Mouse (Mus musculus) heart, postnatal 0 days (tissue): ENCODE results near the gene Olfr8. TPM values are rescaled to one million over a fixed set of nuclear protein-coding genes. Genes with fewer than 3 reads are reported as not detected.
"Not testable (repeated sequence)": the region's sequence is repeated elsewhere in the genome, so short reads cannot be mapped to it uniquely, and the experiment has no call there.

Experiments used
- ATAC-seq: fragments of 200-750 bp; cut with Nextera tagmentation; 2 replicates; pipeline ENCODE4 v1.8.0; 2017; ENCODE audit warnings: low read depth, moderate number of reproducible peaks, moderate library complexity; ENCODE audit not compliant: insufficient read depth
- DNase-seq: peaks from one replicate; pipeline ENCODE4 v3.0.0-alpha.2; 2016; ENCODE audit warnings: low spot score
- H3K27ac ChIP-seq: fragments of 300-500 bp; sonication (generic); 2 replicates; pipeline ENCODE4 v1.5.1; 2014; ENCODE audit warnings: low read depth, mild to moderate bottlenecking
- H3K27me3 ChIP-seq: fragments of 300-500 bp; sonication (generic); 2 replicates; pipeline ENCODE4 v1.6.1; 2014; ENCODE audit warnings: low read length, mixed read lengths; ENCODE audit not compliant: control insufficient read depth, insufficient read depth
- H3K36me3 ChIP-seq: fragments of 300-500 bp; sonication (generic); replicated peaks from 2 replicates; pipeline ENCODE4 v1.6.1; 2014; ENCODE audit warnings: low read length, mixed read lengths; ENCODE audit not compliant: control insufficient read depth, insufficient read depth
- H3K4me1 ChIP-seq: fragments of 300-500 bp; sonication (generic); 2 replicates; pipeline ENCODE4 v1.6.1; 2014; ENCODE audit warnings: antibody characterized with exemption; ENCODE audit not compliant: control insufficient read depth, insufficient read depth
- H3K4me2 ChIP-seq: fragments of 300-500 bp; sonication (generic); 2 replicates; pipeline ENCODE4 v1.6.1; 2014; ENCODE audit warnings: low read depth, mild to moderate bottlenecking, low read length, moderate library complexity
- H3K4me3 ChIP-seq: fragments of 300-500 bp; sonication (generic); 2 replicates; pipeline ENCODE4 v1.5.1; 2014; ENCODE audit warnings: low read depth, low read length
- H3K9ac ChIP-seq: fragments of 300-500 bp; sonication (generic); replicated peaks from 2 replicates; pipeline ENCODE4 v1.6.1; 2014; ENCODE audit warnings: low read depth, low read length, mixed read lengths
- H3K9me3 ChIP-seq: fragments of 300-500 bp; sonication (generic); replicated peaks from 2 replicates; pipeline ENCODE4 v1.6.1; 2016; ENCODE audit warnings: low read length; ENCODE audit not compliant: control insufficient read depth
- CTCF ChIP-seq: IDR thresholded peaks from 2 replicates; pipeline ENCODE4 v1.5.1; 2016; ENCODE audit warnings: antibody characterized with exemption, control low read depth, low read depth
- EP300 ChIP-seq: IDR thresholded peaks from 2 replicates; pipeline ENCODE4 v1.6.1; 2016; ENCODE audit warnings: antibody characterized with exemption, low read depth
- WGBS: fragments of 180-500 bp; shearing (Covaris S2); extraction: QIAGEN DNeasy Blood & Tissue Kit; methylation state at CpG from one replicate; pipeline ENCODE4 v1.1.7; 2014; 5-methylcytosine and 5-hydroxymethylcytosine counted together
- polyA plus RNA-seq: library from polyadenylated mRNA; unstranded; fragments of >200 nt; fragmentation: Nextera tagmentation; extraction: Ambion mirVana; gene quantifications from 2 replicates; pipeline ENCODE4 v1.2.1, GENCODE M21; 2015
- total RNA-seq: library from RNA; depleted of rRNA; stranded (reverse); fragments of >200 nt; gene quantifications from 2 replicates; pipeline ENCODE4 v1.2.3, GENCODE M21; 2014; ENCODE audit warnings: low replicate concordance; rRNA removed

Olfr8 gene
- total RNA-seq (not detected in 2 replicates), polyA plus RNA-seq (not detected in 2 replicates)

- H3K9me3 ChIP-seq, H3K4me3 ChIP-seq, DNase-seq, H3K36me3 ChIP-seq, ATAC-seq, H3K9ac ChIP-seq, H3K27ac ChIP-seq, H3K27me3 ChIP-seq, H3K4me2 ChIP-seq, H3K4me1 ChIP-seq: not testable (repeated sequence)
- 73% methylated on average over 1 of the region's 1 CpGs for WGBS
These were observed at the start of gene Olfr8 for GRCm38 (mm10) chr10:78950336-78950735. Gene Olfr8 (plus strand): TSS chr10:78950636.

DNA sequence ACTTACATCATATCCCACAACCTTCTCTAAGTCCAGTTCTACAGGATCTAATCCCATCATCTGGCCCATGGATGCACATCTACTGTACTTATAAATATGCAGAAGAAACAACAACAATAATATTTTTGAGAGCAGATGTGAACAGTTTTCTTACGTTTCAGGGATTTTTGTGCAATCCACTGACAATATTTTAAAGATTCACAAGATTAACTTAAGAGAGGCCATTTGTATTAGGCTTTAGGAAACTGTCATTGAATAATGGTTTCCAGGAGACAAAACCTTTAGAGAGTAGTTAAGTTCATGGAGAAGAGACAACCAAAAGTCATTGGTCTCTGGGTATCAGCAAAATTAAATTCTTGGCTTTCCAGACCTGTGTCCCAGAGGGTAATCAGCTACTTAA, 37.6 kb upstream of the Olfr8 start, which contains the start of gene Olfr1354:
TSS of gene Olfr1354 (plus strand) at position 301 of the 400 bp plus-strand sequence.
- not testable (repeated sequence) for H3K9me3 ChIP-seq, H3K36me3 ChIP-seq, H3K4me3 ChIP-seq, H3K27me3 ChIP-seq, H3K27ac ChIP-seq, DNase-seq, H3K4me1 ChIP-seq, H3K9ac ChIP-seq, H3K4me2 ChIP-seq, ATAC-seq
- 71% methylated on average over 1 of the region's 1 CpGs for WGBS

- not testable (repeated sequence) for H3K4me3 ChIP-seq, H3K9ac ChIP-seq, DNase-seq, H3K27ac ChIP-seq, H3K4me1 ChIP-seq, H3K36me3 ChIP-seq, H3K9me3 ChIP-seq, H3K4me2 ChIP-seq, ATAC-seq, H3K27me3 ChIP-seq
These were observed 12.6 kb downstream of the Olfr8 start, which contains the start of gene Olfr1353 for GRCm38 (mm10) chr10:78963009-78963408. Gene Olfr1353 (plus strand): TSS chr10:78963309.

- H3K9ac ChIP-seq = no peak within 1 kb of the TSS
- ATAC-seq (no peak), DNase-seq (no peak)
- TF ChIP-seq CTCF (no peak), EP300 (no peak)
- H3K4me3 ChIP-seq = no peak within 1 kb of the TSS
- no peak within 1 kb of the TSS for H3K27ac ChIP-seq
- H3K4me1 ChIP-seq = no peaks in the 10 kb centered on the region
- H3K27me3 ChIP-seq = no peaks in the 10 kb centered on the region
- no peaks in the 10 kb centered on the region for H3K9me3 ChIP-seq
- H3K36me3 ChIP-seq = no peaks in the 10 kb centered on the region
- no peak within 1 kb of the TSS for H3K4me2 ChIP-seq
These were observed 30.3 kb downstream of the Olfr8 start, which contains the start of gene Olfr1352 for GRCm38 (mm10) chr10:78980750-78981149. Gene Olfr1352 (plus strand): TSS chr10:78981050.

Other genes starting within 250 kb of the Olfr8 start
- gene Casp14, start 232.3 kb upstream of the Olfr8 start, total RNA-seq = not detected in 2 replicates
- not detected in 2 replicates for gene Casp14, start 232.3 kb upstream of the Olfr8 start, polyA plus RNA-seq
- not detected in 2 replicates for gene Ccdc105, start 197.6 kb upstream of the Olfr8 start, total RNA-seq
- gene Ccdc105, start 197.6 kb upstream of the Olfr8 start, polyA plus RNA-seq = not detected in 2 replicates
- gene Slc1a6, start 170.1 kb upstream of the Olfr8 start, total RNA-seq = 0.42 TPM in 1 of 2 replicates, not detected in the other
- gene Slc1a6, start 170.1 kb upstream of the Olfr8 start, polyA plus RNA-seq = 0.16 and 0.25 TPM in 2 replicates
- not detected in 2 replicates for gene Olfr1356, start 98.5 kb upstream of the Olfr8 start, total RNA-seq
- gene Olfr1356, start 98.5 kb upstream of the Olfr8 start, polyA plus RNA-seq = not detected in 2 replicates
- not detected in 2 replicates for gene Olfr1355, start 75.1 kb upstream of the Olfr8 start, total RNA-seq
- gene Olfr1355, start 75.1 kb upstream of the Olfr8 start, polyA plus RNA-seq = not detected in 2 replicates
- not detected in 2 replicates for gene Olfr1354, start 37.5 kb upstream of the Olfr8 start, total RNA-seq
- gene Olfr1354, start 37.5 kb upstream of the Olfr8 start, polyA plus RNA-seq = not detected in 2 replicates
- not detected in 2 replicates for gene Olfr1353, start 12.7 kb downstream of the Olfr8 start, total RNA-seq
- not detected in 2 replicates for gene Olfr1353, start 12.7 kb downstream of the Olfr8 start, polyA plus RNA-seq
- gene Olfr1352, start 30.4 kb downstream of the Olfr8 start, total RNA-seq = not detected in 2 replicates
- gene Olfr1352, start 30.4 kb downstream of the Olfr8 start, polyA plus RNA-seq = not detected in 2 replicates
- not detected in 2 replicates for gene Olfr1351, start 61.8 kb downstream of the Olfr8 start, total RNA-seq
- not detected in 2 replicates for gene Olfr1351, start 61.8 kb downstream of the Olfr8 start, polyA plus RNA-seq
- gene Olfr57, start 78.1 kb downstream of the Olfr8 start, total RNA-seq = not detected in 2 replicates
- gene Olfr57, start 78.1 kb downstream of the Olfr8 start, polyA plus RNA-seq = not detected in 2 replicates
- 7.7 and 10.9 TPM in 2 replicates for gene 2610008E11Rik, start 147.0 kb downstream of the Olfr8 start, total RNA-seq
- gene 2610008E11Rik, start 147.0 kb downstream of the Olfr8 start, polyA plus RNA-seq = 13.0 and 14.0 TPM in 2 replicates
- not detected in 2 replicates for gene Vmn2r80, start 198.1 kb downstream of the Olfr8 start, total RNA-seq
- not detected in 2 replicates for gene Vmn2r80, start 198.1 kb downstream of the Olfr8 start, polyA plus RNA-seq